Mouse (Mus musculus): Measurements from ENCODE around the gene Cacfd1.

- no peak for TF ChIP-seq CTCF (IDR thresholded peaks at IDR 0.05; ENCODE audit: insufficient read depth, low read depth, low read length)
- no peak for TF ChIP-seq POLR2A (IDR thresholded peaks at IDR 0.05; ENCODE audit: insufficient read depth, low read depth, low read length)
These were observed 12.2 kb upstream of the Cacfd1 start for GRCm38 (mm10) chr2:26997498-26997897.
